Mouse (Mus musculus): ENCODE results near the gene Kcna5.

Kcna5 gene

DNA sequence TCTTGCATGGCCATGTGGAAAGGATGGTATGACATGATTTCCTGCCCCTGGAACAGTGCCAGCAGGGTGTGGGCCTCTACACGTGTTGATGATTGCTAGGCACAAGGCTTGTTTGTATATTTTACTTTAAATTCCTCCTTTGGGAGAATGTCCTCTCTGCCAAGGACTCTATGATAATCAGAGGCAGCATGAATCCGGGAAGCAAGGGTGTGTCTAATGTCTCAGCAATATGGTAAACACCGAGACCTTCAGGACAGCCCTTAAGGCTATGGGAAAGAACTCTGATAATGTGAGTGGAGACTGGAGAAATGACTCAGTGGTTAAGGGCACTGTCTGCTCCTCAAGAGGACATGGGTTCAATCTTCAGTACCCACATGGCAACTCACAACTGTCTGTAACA lies 23.1 kb upstream of the Kcna5 start:
- no peak for TF ChIP-seq GATA4 (IDR thresholded peaks at IDR 0.05; ENCODE audit: insufficient replicate concordance, low read length)

DNA sequence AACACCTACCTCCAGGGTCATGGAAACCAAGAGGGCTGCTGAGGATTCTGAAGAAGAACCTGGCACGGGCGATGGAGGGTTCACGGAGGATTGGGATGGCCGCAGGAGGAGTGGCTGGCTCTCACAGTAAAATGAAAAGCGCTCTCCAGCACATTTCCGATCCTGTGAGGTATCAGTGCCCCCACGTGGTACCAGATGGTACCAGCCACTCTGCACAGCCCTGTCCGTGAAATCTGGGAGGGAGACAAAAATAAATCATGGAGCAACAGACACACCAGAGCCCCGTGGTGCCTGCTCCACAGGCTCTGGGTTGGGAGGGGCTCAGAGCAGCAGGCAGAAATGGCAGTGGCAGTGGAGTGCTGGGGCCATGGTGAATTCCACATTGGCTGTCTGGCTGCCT lies 18.6 kb upstream of the Kcna5 start:
- no peak for TF ChIP-seq GATA4 (IDR thresholded peaks at IDR 0.05; ENCODE audit: insufficient replicate concordance, low read length)

GRCm38 (mm10) chr6:126551862-126552395 lies 16.7 kb upstream of the Kcna5 start:
- no peak for TF ChIP-seq GATA4 (IDR thresholded peaks at IDR 0.05; ENCODE audit: insufficient replicate concordance, low read length)

GRCm38 (mm10) chr6:126544107-126545036 lies 9.2 kb upstream of the Kcna5 start:
- TF ChIP-seq GATA4 (IDR thresholded peaks at IDR 0.05; ENCODE audit: insufficient replicate concordance, low read length), result no peak

DNA sequence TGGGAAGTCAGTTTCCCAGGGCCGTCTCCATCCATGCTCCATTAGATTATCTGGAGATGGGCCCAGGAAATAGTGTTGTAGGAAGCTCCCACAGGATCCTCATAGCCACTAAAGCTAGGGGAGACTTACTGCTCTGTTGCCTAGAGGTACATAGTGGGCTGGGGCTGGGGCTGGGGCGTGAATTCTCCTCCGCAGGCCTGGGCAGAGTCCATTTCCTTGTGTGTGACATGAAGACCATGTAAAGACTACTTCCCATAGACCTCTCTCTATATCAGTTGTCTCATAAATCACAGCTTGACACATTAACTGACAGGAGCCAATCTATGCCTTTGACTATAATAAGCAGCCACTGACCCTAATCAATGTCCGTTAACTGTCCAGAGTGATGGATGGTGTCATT lies 7.5 kb upstream of the Kcna5 start:
- TF ChIP-seq GATA4 (IDR thresholded peaks at IDR 0.05; ENCODE audit: insufficient replicate concordance, low read length), result no peak

GRCm38 (mm10) chr6:126537512-126537911 lies 2.3 kb upstream of the Kcna5 start:
- no peak for TF ChIP-seq GATA4 (IDR thresholded peaks at IDR 0.05; ENCODE audit: insufficient replicate concordance, low read length)

DNA sequence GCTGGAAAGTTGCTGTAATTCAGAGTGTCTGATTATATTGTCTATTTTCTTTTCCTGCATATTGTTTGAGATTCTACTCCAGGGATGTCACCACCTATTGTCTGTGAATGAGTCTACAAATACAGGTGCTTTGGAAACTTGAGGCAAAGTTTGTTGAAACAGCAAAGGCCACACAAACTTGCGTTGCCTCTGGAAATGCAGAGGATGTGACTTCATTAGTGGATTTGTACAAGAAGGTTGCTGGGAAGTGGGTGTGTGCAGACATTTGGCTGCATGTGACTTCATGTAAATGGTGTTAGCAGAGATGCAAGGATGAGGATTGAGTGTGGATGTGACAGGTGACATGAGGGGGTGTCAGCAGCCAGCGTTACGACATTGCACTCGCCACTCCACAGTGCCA lies 1.7 kb upstream of the Kcna5 start:
- no peak for TF ChIP-seq GATA4 (IDR thresholded peaks at IDR 0.05; ENCODE audit: insufficient replicate concordance, low read length)

DNA sequence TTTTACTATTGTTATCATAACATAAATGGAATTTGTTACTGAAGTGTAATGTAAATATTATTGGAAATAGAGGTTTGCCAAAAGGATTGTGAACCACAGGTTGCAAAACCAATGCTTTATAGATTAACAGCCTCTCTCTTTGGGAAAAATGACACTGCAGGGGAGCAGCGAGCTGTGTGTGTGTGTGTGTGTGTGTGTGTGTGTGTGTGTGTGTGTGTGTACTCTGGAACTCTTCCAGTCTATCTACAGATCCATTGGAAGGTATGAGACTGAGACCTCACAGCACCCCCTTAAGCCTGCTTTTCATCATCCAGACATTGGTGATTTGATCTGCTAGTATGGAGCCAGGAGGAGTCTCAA lies 679 bp upstream of the Kcna5 start:
- no peak for TF ChIP-seq GATA4 (IDR thresholded peaks at IDR 0.05; ENCODE audit: insufficient replicate concordance, low read length)

DNA sequence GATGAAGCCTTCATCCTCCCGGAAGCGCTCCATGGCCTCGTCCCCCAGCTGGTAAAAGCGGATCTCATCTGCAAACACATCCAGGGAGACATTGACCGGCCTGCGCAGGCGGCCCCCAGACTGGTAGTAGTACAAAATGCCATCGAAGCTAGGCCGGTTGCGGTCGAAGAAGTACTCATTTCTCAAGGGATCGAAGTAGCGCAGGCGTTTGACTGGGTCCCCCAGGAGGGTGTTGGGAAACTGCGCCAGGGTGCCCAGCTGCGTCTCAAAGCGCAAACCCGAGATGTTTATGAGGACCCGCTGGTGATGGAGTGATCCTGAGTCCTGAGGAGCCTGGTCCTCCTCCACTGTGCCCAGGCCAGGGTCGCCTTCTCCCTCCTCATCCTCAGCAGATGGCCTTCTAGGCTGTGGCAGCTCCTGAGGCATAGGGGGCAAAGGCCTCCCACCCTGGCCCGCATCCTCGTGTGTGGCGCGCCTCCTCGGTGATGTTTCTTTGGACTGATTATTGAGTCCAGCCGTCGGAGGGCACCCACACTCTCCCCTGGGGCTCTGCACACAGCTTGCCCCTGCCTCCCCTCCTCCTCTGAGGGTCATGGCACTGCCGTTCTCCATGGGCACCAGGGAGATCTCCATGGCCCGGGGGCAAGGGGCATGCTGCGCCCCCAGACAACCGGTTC lies 543 bp downstream of the Kcna5 start:
- TF ChIP-seq GATA4 (IDR thresholded peaks at IDR 0.05; ENCODE audit: insufficient replicate concordance, low read length), result no peak

DNA sequence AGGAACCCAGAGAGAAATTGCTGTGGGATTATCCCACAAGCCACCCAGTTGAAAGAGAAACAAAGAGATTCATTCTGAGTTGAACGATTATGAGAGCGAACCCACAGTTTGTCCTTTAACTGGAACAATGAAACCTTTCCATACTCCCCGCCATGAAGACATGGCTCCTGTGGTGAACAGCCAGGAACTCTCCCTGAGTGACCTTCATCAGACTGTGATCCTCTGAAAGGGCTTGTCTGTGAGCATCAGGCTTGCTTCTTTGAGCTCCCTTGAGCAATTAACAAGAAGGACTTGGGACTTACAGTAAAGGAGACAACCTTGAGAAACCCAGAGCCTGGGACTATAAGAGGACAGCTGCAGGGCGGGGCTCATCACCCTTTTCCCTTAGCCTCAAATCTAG lies 3.9 kb downstream of the Kcna5 start:
- TF ChIP-seq GATA4 (IDR thresholded peaks at IDR 0.05; ENCODE audit: insufficient replicate concordance, low read length), result no peak

DNA sequence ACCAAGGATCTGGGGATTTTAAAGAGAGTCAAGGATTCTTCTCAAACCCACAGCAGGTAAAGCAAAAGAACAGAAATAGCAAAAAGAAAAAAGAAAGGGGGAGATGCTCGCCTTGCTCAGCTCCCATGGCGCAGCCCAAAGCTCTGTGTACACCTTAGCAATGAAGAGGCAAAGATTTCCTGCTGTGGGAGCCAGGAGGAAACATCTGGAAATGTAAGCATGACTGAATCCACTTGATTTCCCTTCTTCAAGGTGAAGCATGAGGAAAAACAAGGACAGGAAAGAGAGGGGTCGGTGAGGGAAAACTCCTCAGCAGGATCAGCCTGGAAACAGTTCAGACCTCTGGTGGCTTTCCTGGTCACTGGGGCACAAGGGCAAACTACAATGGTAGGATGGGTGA lies 5.2 kb downstream of the Kcna5 start:
- TF ChIP-seq GATA4 (IDR thresholded peaks at IDR 0.05; ENCODE audit: insufficient replicate concordance, low read length), result no peak

- no peak for TF ChIP-seq GATA4 (IDR thresholded peaks at IDR 0.05; ENCODE audit: insufficient replicate concordance, low read length)
Measured at GRCm38 (mm10) chr6:126514720-126515119, 20.5 kb downstream of the Kcna5 start.

- TF ChIP-seq GATA4 (IDR thresholded peaks at IDR 0.05; ENCODE audit: insufficient replicate concordance, low read length), result no peak
Measured at GRCm38 (mm10) chr6:126513714-126514248, 21.4 kb downstream of the Kcna5 start.

- no peak for TF ChIP-seq GATA4 (IDR thresholded peaks at IDR 0.05; ENCODE audit: insufficient replicate concordance, low read length)
Measured at GRCm38 (mm10) chr6:126513154-126513553, 22.1 kb downstream of the Kcna5 start.

DNA sequence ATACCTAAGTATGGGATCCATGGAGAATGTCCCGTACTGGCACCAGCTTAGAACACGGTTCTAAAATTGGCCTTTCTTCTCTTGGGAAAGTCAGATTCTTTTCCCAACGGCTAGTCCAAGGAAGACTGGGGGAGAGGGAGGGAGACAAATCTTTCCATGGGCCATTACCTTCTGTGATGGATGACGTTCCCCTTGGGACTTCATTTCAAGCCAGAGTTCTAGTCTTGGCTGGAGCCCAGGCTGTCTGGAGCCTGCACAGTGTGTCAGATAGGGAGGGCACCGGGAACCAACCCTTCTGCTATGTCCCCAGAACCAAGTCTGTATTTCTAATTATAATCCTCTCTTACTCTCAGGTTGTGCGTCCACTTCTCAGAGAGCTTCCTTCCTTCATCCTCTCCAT lies 26.5 kb downstream of the Kcna5 start:
- no peak for TF ChIP-seq GATA4 (IDR thresholded peaks at IDR 0.05; ENCODE audit: insufficient replicate concordance, low read length)

DNA sequence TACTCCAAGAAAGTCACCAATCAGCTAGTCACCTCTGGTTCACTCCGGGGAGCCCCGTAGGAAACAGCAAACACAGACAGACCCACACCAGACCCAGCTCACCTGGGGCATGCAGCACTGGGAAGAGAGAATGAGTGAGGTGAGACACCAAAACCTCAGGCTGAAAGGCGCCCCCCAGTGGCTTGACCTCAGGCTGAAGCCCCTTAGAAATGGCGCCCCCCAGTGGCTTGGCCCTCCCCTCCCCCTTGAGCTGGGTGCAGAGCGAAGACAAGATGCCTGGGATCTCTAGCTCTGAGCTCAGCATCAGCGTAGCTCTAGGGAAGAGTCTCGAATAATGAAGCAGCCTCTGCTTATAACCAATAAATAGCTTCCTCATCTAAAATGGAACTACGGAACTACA lies 31.3 kb downstream of the Kcna5 start:
- TF ChIP-seq GATA4 (IDR thresholded peaks at IDR 0.05; ENCODE audit: insufficient replicate concordance, low read length), result no peak
